Mouse (Mus musculus) forebrain, embryonic 11.5 days (tissue): Measurements from ENCODE around the gene Smap1. TPM values are rescaled to one million over a fixed set of nuclear protein-coding genes. Genes with fewer than 3 reads are reported as not detected.
A peak's percentile ranks its signal among the peaks of the same experiment; 100 is the strongest.
"Not testable (repeated sequence)": the region's sequence is repeated elsewhere in the genome, so short reads cannot be mapped to it uniquely, and the experiment has no call there.

ENCODE experiments used
- ATAC-seq: fragments of 200-750 bp; cut with Nextera tagmentation; replicated peaks from 2 replicates; pipeline ENCODE4 v1.8.0; 2017; ENCODE audit warnings: moderate TSS enrichment; ENCODE audit not compliant: low FRiP score
- DNase-seq: peaks from one replicate; pipeline ENCODE4 v3.0.0-alpha.2; 2017; ENCODE audit warnings: low spot score
- H3K27ac ChIP-seq: fragments of 300-500 bp; sonication (generic); 2 replicates; pipeline ENCODE4 v1.5.1; 2014; ENCODE audit warnings: low read depth, low read length
- H3K27me3 ChIP-seq: fragments of 300-500 bp; sonication (generic); 2 replicates; pipeline ENCODE4 v1.6.1; 2014; ENCODE audit warnings: mild to moderate bottlenecking, low read length, mixed read lengths; ENCODE audit not compliant: control insufficient read depth, insufficient read depth
- H3K36me3 ChIP-seq: fragments of 300-500 bp; sonication (generic); 2 replicates; pipeline ENCODE4 v1.6.1; 2014; ENCODE audit warnings: mild to moderate bottlenecking, low read length, moderate library complexity, mixed read lengths; ENCODE audit not compliant: control insufficient read depth, insufficient read depth
- H3K4me1 ChIP-seq: fragments of 300-500 bp; sonication (generic); replicated peaks from 2 replicates; pipeline ENCODE4 v1.6.1; 2014; ENCODE audit warnings: low read length, mixed read lengths; ENCODE audit not compliant: control insufficient read depth, insufficient read depth
- H3K4me2 ChIP-seq: fragments of 300-500 bp; sonication (generic); 2 replicates; pipeline ENCODE4 v1.6.1; 2014; ENCODE audit warnings: low read depth, mild to moderate bottlenecking, low read length, moderate library complexity, mixed read lengths; ENCODE audit not compliant: severe bottlenecking
- H3K4me3 ChIP-seq: fragments of 300-500 bp; sonication (generic); 2 replicates; pipeline ENCODE4 v1.5.1; 2014; ENCODE audit warnings: low read depth, low read length
- H3K9ac ChIP-seq: fragments of 300-500 bp; sonication (generic); 2 replicates; pipeline ENCODE4 v1.6.1; 2014; ENCODE audit warnings: low read length
- H3K9me3 ChIP-seq: fragments of 300-500 bp; sonication (generic); 2 replicates; pipeline ENCODE4 v1.6.1; 2016; ENCODE audit warnings: low read length, mixed read lengths; ENCODE audit not compliant: control insufficient read depth
- WGBS: fragments of 180-500 bp; shearing (Covaris S2); extraction: QIAGEN DNeasy Blood & Tissue Kit; methylation state at CpG from one replicate; pipeline ENCODE4 v1.1.7; 2014; 5-methylcytosine and 5-hydroxymethylcytosine counted together
- polyA plus RNA-seq: library from polyadenylated mRNA; unstranded; fragments of >200 nt; fragmentation: Nextera tagmentation; extraction: Ambion mirVana; gene quantifications from 2 replicates; pipeline ENCODE4 v1.2.1, GENCODE M21; 2014

The Smap1 gene
- polyA plus RNA-seq, result 55.0 and 57.8 TPM in 2 replicates

- Histone ChIP-seq H3K27ac (peak within 1 kb of the TSS; percentile 85), H3K9ac (peak within 1 kb of the TSS; percentile 88), H3K9me3 (no peaks in the 10 kb centered on the region; the same call in 1 of the 2 replicates), H3K36me3 (no peaks in the 10 kb centered on the region), H3K4me2 (peak within 1 kb of the TSS; percentile 70), H3K4me3 (peak within 1 kb of the TSS; percentile 90), H3K27me3 (no peaks in the 10 kb centered on the region), H3K4me1 (peaks cover 4% of the 10 kb centered on the region; the same call in 1 of the 2 replicates)
- WGBS, result under 1% methylated on average over 98 of the region's 113 CpGs
- peak; percentile 91 for ATAC-seq
- DNase-seq, result peak; percentile 88
These were observed at the start of gene Smap1 for GRCm38 (mm10) chr1:23921711-23922529. TSS of gene Smap1 (minus strand) at chr1:23922317.

GRCm38 (mm10) chr1:23971159-23971558 is 49.0 kb upstream of the Smap1 start:
- H3K9ac ChIP-seq, H3K36me3 ChIP-seq, H3K27me3 ChIP-seq, H3K27ac ChIP-seq, H3K4me2 ChIP-seq, ATAC-seq, H3K4me1 ChIP-seq, H3K4me3 ChIP-seq, H3K9me3 ChIP-seq, DNase-seq: not testable (repeated sequence)
- 91% methylated on average over 3 of the region's 4 CpGs for WGBS

GRCm38 (mm10) chr1:23968027-23968725 is 46.1 kb upstream of the Smap1 start:
- H3K36me3 ChIP-seq, result no peaks in the 10 kb centered on the region
- DNase-seq (no peak), ATAC-seq (no peak)
- no peak overlapping the region for H3K27ac ChIP-seq
- WGBS, result 93% methylated on average over 8 of the region's 9 CpGs
- no peaks in the 10 kb centered on the region for H3K9me3 ChIP-seq
- no peaks in the 10 kb centered on the region for H3K4me1 ChIP-seq
- H3K4me2 ChIP-seq, result no peak overlapping the region
- H3K27me3 ChIP-seq, result no peaks in the 10 kb centered on the region
- H3K4me3 ChIP-seq, result no peak overlapping the region
- H3K9ac ChIP-seq, result no peak overlapping the region

- 66% methylated on average over 1 of the region's 1 CpGs for WGBS
These were observed 44.1 kb upstream of the Smap1 start for GRCm38 (mm10) chr1:23966226-23966625.

GRCm38 (mm10) chr1:23959415-23959732 is 37.3 kb upstream of the Smap1 start:
- H3K4me3 ChIP-seq, result peak overlapping the region; percentile 10; the same call in 1 of the 2 replicates
- no peak overlapping the region for H3K9ac ChIP-seq
- WGBS, result 12% methylated on average over 6 of the region's 6 CpGs
- H3K27ac ChIP-seq, result no peak overlapping the region
- no peaks in the 10 kb centered on the region for H3K9me3 ChIP-seq
- peak; percentile 56 for ATAC-seq
- DNase-seq, result no peak
- H3K36me3 ChIP-seq, result no peaks in the 10 kb centered on the region
- no peaks in the 10 kb centered on the region for H3K4me1 ChIP-seq
- H3K27me3 ChIP-seq, result no peaks in the 10 kb centered on the region
- peak overlapping the region; percentile 38; the same call in 1 of the 2 replicates for H3K4me2 ChIP-seq

More at GRCm38 (mm10) chr1:23966226-23966625, 44.1 kb upstream of the Smap1 start:
- H3K4me2 ChIP-seq, result no peak overlapping the region
- no peak for DNase-seq
- H3K4me3 ChIP-seq, result no peak overlapping the region
- no peaks in the 10 kb centered on the region for H3K9me3 ChIP-seq
- H3K27me3 ChIP-seq, result no peaks in the 10 kb centered on the region
- no peak overlapping the region for H3K9ac ChIP-seq
- ATAC-seq, result no peak
- H3K27ac ChIP-seq, result no peak overlapping the region
- H3K36me3 ChIP-seq, result no peaks in the 10 kb centered on the region
- no peaks in the 10 kb centered on the region for H3K4me1 ChIP-seq

GRCm38 (mm10) chr1:23958668-23959414 is 36.7 kb upstream of the Smap1 start:
- no peaks in the 10 kb centered on the region for H3K27me3 ChIP-seq
- no peak for ATAC-seq
- no peak overlapping the region for H3K9ac ChIP-seq
- H3K4me2 ChIP-seq, result peak overlapping the region; percentile 38; the same call in 1 of the 2 replicates
- DNase-seq, result no peak
- H3K4me3 ChIP-seq, result peak overlapping the region; percentile 10; the same call in 1 of the 2 replicates
- 14% methylated on average over 13 of the region's 13 CpGs for WGBS
- no peaks in the 10 kb centered on the region for H3K4me1 ChIP-seq
- H3K36me3 ChIP-seq, result no peaks in the 10 kb centered on the region
- no peaks in the 10 kb centered on the region for H3K9me3 ChIP-seq
- H3K27ac ChIP-seq, result no peak overlapping the region

- no peaks in the 10 kb centered on the region for H3K4me1 ChIP-seq
- ATAC-seq, result no peak
- DNase-seq, result no peak
- H3K4me2 ChIP-seq, result no peak overlapping the region
- no peak overlapping the region for H3K9ac ChIP-seq
- H3K9me3 ChIP-seq, result no peaks in the 10 kb centered on the region
- no peaks in the 10 kb centered on the region for H3K36me3 ChIP-seq
- H3K27me3 ChIP-seq, result no peaks in the 10 kb centered on the region
- no peak overlapping the region for H3K4me3 ChIP-seq
- H3K27ac ChIP-seq, result no peak overlapping the region
- WGBS, result 87% methylated on average over 6 of the region's 6 CpGs
These were observed 36.0 kb upstream of the Smap1 start for GRCm38 (mm10) chr1:23958101-23958500.

- H3K36me3 ChIP-seq, result no peaks in the 10 kb centered on the region
- H3K4me1 ChIP-seq, result no peaks in the 10 kb centered on the region
- DNase-seq, result no peak
- H3K27me3 ChIP-seq, result no peaks in the 10 kb centered on the region
- H3K9me3 ChIP-seq, result no peaks in the 10 kb centered on the region
- WGBS, result 87% methylated on average over 4 of the region's 4 CpGs
- H3K4me2 ChIP-seq, result no peak overlapping the region
- H3K27ac ChIP-seq, result no peak overlapping the region
- no peak overlapping the region for H3K4me3 ChIP-seq
- H3K9ac ChIP-seq, result no peak overlapping the region
- no peak for ATAC-seq
These were observed 33.4 kb upstream of the Smap1 start for GRCm38 (mm10) chr1:23955539-23955938.
